In genomic region chr2:174439450-174439838, GRCm38 (mm10) we compare ENCODE assay signal across 7 mouse cellular contexts. TPM values are rescaled to one million over a fixed set of nuclear protein-coding genes. Genes with fewer than 3 reads are reported as not detected.
DNase-seq lines count a peak whose midpoint lies in the region; ATAC-seq and TF ChIP-seq lines count a peak whose summit lies in the region.

No protein-coding gene starts in this region.

- DNase-seq in A20 (ENCODE audit: low read depth, low spot score): peak; percentile 62
- peak; percentile 44 for DNase-seq in lung, postnatal 36 days
- DNase-seq in frontal cortex, postnatal 25 days (ENCODE audit: low spot score in 2 of 2): no peak
- DNase-seq in cerebellum, postnatal 36 days: no peak
- no peak for DNase-seq in urinary bladder, postnatal 36 days (ENCODE audit: low spot score in 2 of 2)

- H3K79me3 ChIP-seq in C2C12 (ENCODE audit: low read depth): peaks cover 5% of the 10 kb centered on the region

- peaks cover 25% of the 10 kb centered on the region for H3K79me2 ChIP-seq in C2C12 (ENCODE audit: control insufficient read depth, insufficient read depth)

- peak overlapping the region; percentile 69 for H3K4me3 ChIP-seq in C2C12 (ENCODE audit: insufficient read depth, poor library complexity, severe bottlenecking)

- no peak for TF ChIP-seq CTCF in C2C12 (IDR thresholded peaks at IDR 0.05; ENCODE audit: control insufficient read depth, insufficient read depth, insufficient read length)

- H3ac ChIP-seq in C2C12 (ENCODE audit: control insufficient read depth, insufficient read length, low read depth): no peak overlapping the region

- H3K36me3 ChIP-seq in C2C12 (ENCODE audit: control insufficient read depth, insufficient read depth): peaks cover 7% of the 10 kb centered on the region

- ATAC-seq in hematopoietic stem cell, adult 5-6 weeks (replicated peaks in 1 of 2; ENCODE audit: insufficient read depth in 1 of 2, low FRiP score in 2 of 2, low TSS enrichment in 1 of 2, low read depth in 1 of 2, poor library complexity in 2 of 2, severe bottlenecking in 2 of 2): peak; percentile 19 to 25; a peak in 2 of 4 replicates

- no peaks in the 10 kb centered on the region for H3K27me3 ChIP-seq in C2C12 (ENCODE audit: control insufficient read depth, insufficient read depth, insufficient read length)

TF ChIP-seq in C2C12, 6 proteins besides CTCF, POLR2A, EP300 and RAD21:
- TF ChIP-seq MYOD1 (IDR thresholded peaks at IDR 0.05; ENCODE audit: control insufficient read depth, insufficient read length, low read depth) (no peak), MYOG (IDR thresholded peaks at IDR 0.05; ENCODE audit: control insufficient read depth, extremely low read depth, insufficient read length) (no peak), USF1 (IDR thresholded peaks at IDR 0.05; ENCODE audit: low read depth) (no peak), FOSL1 (IDR thresholded peaks at IDR 0.05; ENCODE audit: insufficient read depth, low read length, poor library complexity, severe bottlenecking) (no peak), CEBPB (IDR thresholded peaks at IDR 0.05; ENCODE audit: low read depth) (no peak), MAX (IDR thresholded peaks at IDR 0.05) (no peak)
TF ChIP-seq in C2C12: peak in this region for 0.

RNA-seq across cellular contexts. Expression of gene Ctsz, which starts 0.6 kb away (rescaled TPM):
- polyA plus RNA-seq in C2C12 (2012; fragmentation: generic; extraction: Trizol): 188 TPM
- 85.3 and 109 TPM in 2 replicates for total RNA-seq in hematopoietic stem cell, adult 5-6 weeks (2017)

RNA-seq across cellular contexts. Expression of gene Tubb1, which starts 11.1 kb away (rescaled TPM):
- not detected for polyA plus RNA-seq in C2C12 (2012; fragmentation: generic; extraction: Trizol)
- total RNA-seq in hematopoietic stem cell, adult 5-6 weeks (2017): 1.0 TPM in 1 of 2 replicates, not detected in the other

RNA-seq across cellular contexts. Expression of gene Nelfcd, which starts 23.8 kb away (rescaled TPM):
- 60.0 TPM for polyA plus RNA-seq in C2C12 (2012; fragmentation: generic; extraction: Trizol)
- total RNA-seq in hematopoietic stem cell, adult 5-6 weeks (2017): 43.4 and 50.9 TPM in 2 replicates

RNA-seq across cellular contexts. Expression of gene Atp5e, which starts 24.5 kb away (rescaled TPM):
- 827 TPM for polyA plus RNA-seq in C2C12 (2012; fragmentation: generic; extraction: Trizol)
- total RNA-seq in hematopoietic stem cell, adult 5-6 weeks (2017): 153 and 381 TPM in 2 replicates

RNA-seq across cellular contexts. Expression of gene Prelid3b, which starts 33.4 kb away (rescaled TPM):
- 90.0 TPM for polyA plus RNA-seq in C2C12 (2012; fragmentation: generic; extraction: Trizol)
- 103 and 110 TPM in 2 replicates for total RNA-seq in hematopoietic stem cell, adult 5-6 weeks (2017)

Comparison
In these comparisons a context has a peak if more than half of its experiments do, and no peak if none do; other contexts are left out.
1. DNase-seq: peak in A20 (single experiment) and lung, postnatal 36 days (single experiment); none in frontal cortex, postnatal 25 days (0 of 2), cerebellum, postnatal 36 days (0 of 2) and urinary bladder, postnatal 36 days (0 of 2).